Mouse (Mus musculus): ENCODE measurements around the gene Plekhg1.

DNA sequence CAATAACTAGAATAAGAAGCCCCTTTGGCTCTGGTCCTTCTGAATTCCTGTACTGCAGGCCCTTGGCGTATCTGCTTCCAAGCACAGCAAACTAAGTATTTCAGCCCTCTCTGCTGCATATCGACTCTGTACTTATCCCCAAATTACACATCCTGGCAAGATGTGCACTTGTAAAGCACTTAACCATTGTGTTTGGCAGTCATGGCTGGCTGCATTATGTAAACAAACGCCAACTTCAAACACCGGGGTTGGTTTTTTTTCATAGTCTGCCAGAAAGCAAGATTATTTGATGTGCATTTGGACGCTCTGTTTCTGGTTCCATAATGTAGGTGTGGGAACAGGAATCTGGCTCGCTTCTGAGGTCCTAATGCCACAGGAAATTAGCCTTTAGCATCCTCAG lies 83.7 kb downstream of the Plekhg1 start:
- TF ChIP-seq POLR2A (IDR thresholded peaks at IDR 0.05; ENCODE audit: insufficient read depth, low read length) (no peak), EP300 (IDR thresholded peaks at IDR 0.05; ENCODE audit: insufficient read depth, low read depth, low read length) (no peak)

Measured in ES-Bruce4 (cell line).